Comparison of ENCODE assay signal across 14 mouse cellular contexts in the genomic region with DNA sequence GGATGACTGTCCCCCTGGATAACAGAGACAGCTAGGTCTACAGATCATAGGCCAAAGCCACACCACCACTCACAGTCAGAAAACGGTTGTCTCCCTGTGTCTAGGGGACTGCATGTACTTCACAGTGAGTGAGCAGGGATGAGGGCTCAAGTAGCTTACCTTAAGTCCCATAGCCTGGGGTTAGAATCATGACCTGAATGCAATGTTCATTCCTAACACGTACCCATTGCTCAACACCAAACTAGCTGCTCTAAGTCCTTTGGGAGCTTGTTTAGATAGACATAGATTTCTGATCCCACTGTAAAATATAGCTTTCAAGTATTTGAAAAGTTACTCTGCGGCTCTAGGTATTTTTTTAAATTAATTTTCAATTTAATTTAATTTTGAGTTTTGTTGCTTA.
DNase-seq lines count a peak whose midpoint lies in the region.
"Had no signal": no experiment of that assay in that cellular context is flagged by ENCODE, and none has a peak within 500 bp of the region (broad histone marks: within the 10 kb centered on the region; RNA-seq: fewer than 3 reads in every experiment).

No protein-coding gene starts in this region.

- peak; percentile 94 for DNase-seq in fat pad, adult 2 months (ENCODE audit: extremely low read depth, low read depth, low spot score)
- DNase-seq in gonadal fat pad, adult 2 months (ENCODE audit: low read depth), result peak; percentile 67
- no peak for DNase-seq in spleen, postnatal 10 days (ENCODE audit: low spot score in 2 of 2)
- DNase-seq in layer of hippocampus, postnatal 14 days (ENCODE audit: low spot score in 2 of 2), result no peak
- DNase-seq: adrenal gland, adult 2 months; adrenal gland, adult 8-10 months; adrenal gland, postnatal 10 days; adrenal gland, postnatal 14 days; adrenal gland, postnatal 25 days; adrenal gland, postnatal 36 days; B cell, adult 2 months; cerebellum, adult 11 months; cerebellum, adult 11-12 months; cerebellum, adult 18-20 months had no signal

Comparison
In these comparisons a context has a peak if more than half of its experiments do, and no peak if none do; other contexts are left out.
1. DNase-seq: peak in fat pad, adult 2 months (single experiment) and gonadal fat pad, adult 2 months (single experiment); none in spleen, postnatal 10 days (0 of 2) and layer of hippocampus, postnatal 14 days (0 of 2).